Mouse (Mus musculus): Measurements from ENCODE around the gene Ankrd53. TPM values are rescaled to one million over a fixed set of nuclear protein-coding genes. Genes with fewer than 3 reads are reported as not detected.
A peak's percentile ranks its signal among the peaks of the same experiment; 100 is the strongest.

Gene Ankrd53
- polyA plus RNA-seq, 1 experiment from 2014 or later = not detected

DNA sequence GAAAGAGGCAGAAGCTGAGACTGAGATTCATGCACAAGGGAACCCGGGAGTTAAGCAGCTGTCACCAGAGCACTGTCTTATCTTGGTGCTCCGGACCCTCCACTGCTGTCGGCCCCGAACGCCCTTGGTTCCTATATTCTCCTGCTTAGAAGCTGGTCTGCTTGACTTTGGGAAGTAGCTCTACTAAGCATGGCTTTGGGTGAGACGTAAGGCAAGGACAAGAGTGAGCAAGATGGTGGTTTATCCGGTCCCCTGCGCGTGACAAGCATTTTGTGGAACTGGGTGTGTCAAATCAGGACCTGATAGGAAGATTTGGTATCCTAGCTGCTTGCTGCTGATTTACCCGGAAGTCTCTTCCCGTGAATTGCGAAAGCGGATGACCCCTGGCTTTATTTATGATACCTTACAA, 33.1 kb downstream of the Ankrd53 start:
- ATAC-seq (ENCODE audit: extremely low read depth, insufficient number of reproducible peaks, low FRiP score, low TSS enrichment) = peak; percentile 7; the same call in 1 of the 2 replicates
- Histone ChIP-seq H3K4me2 (peak overlapping the region; percentile 94), H3K9me3 (no peaks in the 10 kb centered on the region), H3K9ac (peak overlapping the region; percentile 93), H3K27me3 (replicated peaks) (no peaks in the 10 kb centered on the region), H3K4me1 (peaks cover 19% of the 10 kb centered on the region), H3K27ac (replicated peaks) (peak overlapping the region; percentile 97), H3K36me3 (peaks cover 31% of the 10 kb centered on the region), H3K4me3 (peak overlapping the region; percentile 85)
- WGBS = 6% methylated on average over 13 of the region's 13 CpGs

DNA sequence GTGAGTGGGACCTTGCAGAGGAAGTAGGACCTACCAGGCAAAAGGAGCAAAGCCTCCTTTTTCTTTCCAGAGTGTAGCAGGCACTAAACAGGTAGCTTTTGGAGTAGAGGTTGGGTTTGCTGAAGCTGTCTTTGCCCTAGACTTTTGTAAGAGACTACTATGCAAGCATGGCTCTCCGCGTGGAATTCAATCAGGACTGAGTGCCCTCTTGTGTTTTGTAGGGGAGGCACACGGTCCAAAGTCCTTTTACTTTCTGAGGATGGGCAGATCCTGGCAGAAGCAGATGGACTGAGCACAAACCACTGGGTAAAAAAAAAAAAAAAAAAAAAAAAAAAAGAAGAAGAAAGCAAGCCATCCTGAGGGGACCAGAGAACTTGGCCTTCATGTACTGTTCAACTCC, 34.2 kb downstream of the Ankrd53 start:
- H3K4me2 ChIP-seq = no peak overlapping the region
- no peak overlapping the region for H3K27ac ChIP-seq (replicated peaks)
- peaks cover 10% of the 10 kb centered on the region for H3K4me1 ChIP-seq
- H3K4me3 ChIP-seq = no peak overlapping the region
- peaks cover 43% of the 10 kb centered on the region for H3K36me3 ChIP-seq
- H3K9me3 ChIP-seq = no peaks in the 10 kb centered on the region
- ATAC-seq (ENCODE audit: extremely low read depth, insufficient number of reproducible peaks, low FRiP score, low TSS enrichment) = no peak
- no peak overlapping the region for H3K9ac ChIP-seq
- no peaks in the 10 kb centered on the region for H3K27me3 ChIP-seq (replicated peaks)
- 57% methylated on average over 3 of the region's 3 CpGs for WGBS

DNA sequence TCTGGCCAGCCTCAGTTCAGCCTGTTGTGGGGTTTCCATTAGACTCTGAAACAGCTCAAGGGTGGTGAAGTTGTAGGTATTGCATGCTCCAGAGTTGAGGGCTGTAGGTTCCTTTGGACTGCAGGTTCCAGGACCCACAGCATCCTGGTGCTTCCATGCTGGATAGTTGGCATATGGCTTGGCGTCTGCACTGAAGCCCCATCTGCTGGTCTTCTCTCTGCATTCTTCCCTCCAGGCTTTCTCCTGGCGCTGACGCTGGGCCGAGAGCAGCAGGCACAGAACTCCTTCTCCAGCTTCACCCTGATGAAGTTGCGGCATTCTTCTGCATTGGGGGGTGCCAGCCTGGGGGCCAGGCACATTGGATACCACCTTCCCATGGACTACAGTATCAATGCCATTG, 39.6 kb downstream of the Ankrd53 start:
- H3K4me2 ChIP-seq = no peak overlapping the region
- 83% methylated on average over 5 of the region's 5 CpGs for WGBS
- no peak for ATAC-seq (ENCODE audit: extremely low read depth, insufficient number of reproducible peaks, low FRiP score, low TSS enrichment)
- H3K27me3 ChIP-seq (replicated peaks) = no peaks in the 10 kb centered on the region
- peaks cover 81% of the 10 kb centered on the region for H3K36me3 ChIP-seq
- H3K9me3 ChIP-seq = no peaks in the 10 kb centered on the region
- H3K27ac ChIP-seq (replicated peaks) = no peak overlapping the region
- H3K4me3 ChIP-seq = no peak overlapping the region
- H3K9ac ChIP-seq = no peak overlapping the region
- no peaks in the 10 kb centered on the region for H3K4me1 ChIP-seq

DNA sequence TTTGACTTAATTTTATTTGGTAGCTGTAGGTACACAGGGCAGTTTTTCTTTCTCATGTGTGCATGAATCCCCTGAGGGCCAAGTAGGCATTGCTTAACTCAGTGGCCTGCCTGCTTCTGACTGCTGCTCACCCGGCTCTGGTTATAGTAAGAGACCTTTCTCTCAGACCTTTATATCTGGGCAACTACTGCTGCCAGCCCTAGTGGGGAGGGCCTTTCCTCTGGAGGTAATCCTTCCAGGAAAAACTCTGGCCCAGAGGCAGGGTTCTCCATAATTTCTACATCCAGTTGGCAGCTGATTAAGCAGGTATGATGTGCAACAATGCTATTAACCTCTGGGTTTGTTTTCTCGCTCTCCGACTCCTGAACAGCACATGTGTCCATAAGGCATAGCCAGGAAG, 40.4 kb downstream of the Ankrd53 start:
- no peak for ATAC-seq (ENCODE audit: extremely low read depth, insufficient number of reproducible peaks, low FRiP score, low TSS enrichment)
- Histone ChIP-seq H3K9me3 (no peaks in the 10 kb centered on the region), H3K4me3 (no peak overlapping the region)

DNA sequence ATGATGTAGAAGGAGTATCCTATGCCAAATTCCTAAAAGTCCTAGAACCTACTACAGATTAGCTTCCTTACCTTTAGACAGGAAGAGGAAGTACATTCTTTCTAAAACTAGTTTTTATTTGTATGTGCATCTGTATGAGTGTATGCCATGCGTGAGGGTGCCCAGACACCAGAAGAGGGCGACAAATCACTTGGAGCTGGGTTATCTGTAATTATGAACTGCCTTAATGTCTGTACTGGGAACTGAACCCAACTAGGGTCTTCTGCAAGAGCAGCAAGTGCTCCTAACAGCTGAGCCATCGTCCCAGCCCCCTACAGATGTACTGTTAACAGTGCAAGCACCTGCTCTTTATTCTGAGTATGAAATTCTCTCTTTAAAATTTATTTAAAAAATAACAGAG, 53.4 kb downstream of the Ankrd53 start:
- WGBS = 90% methylated on average over 3 of the region's 3 CpGs
- no peaks in the 10 kb centered on the region for H3K9me3 ChIP-seq
- H3K4me2 ChIP-seq = no peak overlapping the region
- peaks cover 53% of the 10 kb centered on the region for H3K36me3 ChIP-seq
- 0 out of 2 replicates have a peak, but pooled peaks cover 2% of the 10 kb centered on the region for H3K4me1 ChIP-seq
- H3K9ac ChIP-seq = no peak overlapping the region
- no peak overlapping the region for H3K27ac ChIP-seq (replicated peaks)
- H3K27me3 ChIP-seq (replicated peaks) = no peaks in the 10 kb centered on the region
- H3K4me3 ChIP-seq = no peak overlapping the region
- no peak for ATAC-seq (ENCODE audit: extremely low read depth, insufficient number of reproducible peaks, low FRiP score, low TSS enrichment)

More for the DNA sequence above, 40.4 kb downstream of the Ankrd53 start:
- no peak overlapping the region for H3K27ac ChIP-seq (replicated peaks)
- H3K9ac ChIP-seq = no peak overlapping the region
- no peak overlapping the region for H3K4me2 ChIP-seq
- 85% methylated on average over 3 of the region's 3 CpGs for WGBS
- H3K27me3 ChIP-seq (replicated peaks) = no peaks in the 10 kb centered on the region
- no peaks in the 10 kb centered on the region for H3K4me1 ChIP-seq
- H3K36me3 ChIP-seq = peaks cover 79% of the 10 kb centered on the region

Other genes with a start within 250 kb of the Ankrd53 start
- 15.2 and 20.7 TPM in 2 replicates for gene Actg2, start 226.4 kb upstream of the Ankrd53 start, polyA plus RNA-seq (2015; fragmentation: Nextera tagmentation; extraction: Ambion mirVana)
- gene Stambp, start 189.9 kb upstream of the Ankrd53 start, polyA plus RNA-seq (2015; fragmentation: Nextera tagmentation; extraction: Ambion mirVana) = 21.4 and 24.2 TPM in 2 replicates
- gene Clec4f, start 106.5 kb upstream of the Ankrd53 start, polyA plus RNA-seq (2015; fragmentation: Nextera tagmentation; extraction: Ambion mirVana) = 0.23 and 0.27 TPM in 2 replicates
- gene Cd207, start 84.8 kb upstream of the Ankrd53 start, polyA plus RNA-seq (2015; fragmentation: Nextera tagmentation; extraction: Ambion mirVana) = 0.09 TPM in 1 of 2 replicates, not detected in the other
- gene Vax2, start 51.4 kb upstream of the Ankrd53 start, polyA plus RNA-seq (2015; fragmentation: Nextera tagmentation; extraction: Ambion mirVana) = not detected in 2 replicates
- not detected in 2 replicates for gene Atp6v1b1, start 19.7 kb upstream of the Ankrd53 start, polyA plus RNA-seq (2015; fragmentation: Nextera tagmentation; extraction: Ambion mirVana)
- gene Tex261, start 13.2 kb downstream of the Ankrd53 start, polyA plus RNA-seq (2015; fragmentation: Nextera tagmentation; extraction: Ambion mirVana) = 60.4 and 72.9 TPM in 2 replicates
- gene Nagk, start 32.3 kb downstream of the Ankrd53 start, polyA plus RNA-seq (2015; fragmentation: Nextera tagmentation; extraction: Ambion mirVana) = 55.4 and 57.6 TPM in 2 replicates
- 12.5 and 13.1 TPM in 2 replicates for gene Paip2b, start 69.1 kb downstream of the Ankrd53 start, polyA plus RNA-seq (2015; fragmentation: Nextera tagmentation; extraction: Ambion mirVana)
- gene Zfp638, start 104.5 kb downstream of the Ankrd53 start, polyA plus RNA-seq (2015; fragmentation: Nextera tagmentation; extraction: Ambion mirVana) = 35.2 and 36.9 TPM in 2 replicates
- 11.2 and 13.1 TPM in 2 replicates for gene Dysf, start 245.9 kb downstream of the Ankrd53 start, polyA plus RNA-seq (2015; fragmentation: Nextera tagmentation; extraction: Ambion mirVana)

Data from heart, embryonic 13.5 days (tissue).